In the genomic region with DNA sequence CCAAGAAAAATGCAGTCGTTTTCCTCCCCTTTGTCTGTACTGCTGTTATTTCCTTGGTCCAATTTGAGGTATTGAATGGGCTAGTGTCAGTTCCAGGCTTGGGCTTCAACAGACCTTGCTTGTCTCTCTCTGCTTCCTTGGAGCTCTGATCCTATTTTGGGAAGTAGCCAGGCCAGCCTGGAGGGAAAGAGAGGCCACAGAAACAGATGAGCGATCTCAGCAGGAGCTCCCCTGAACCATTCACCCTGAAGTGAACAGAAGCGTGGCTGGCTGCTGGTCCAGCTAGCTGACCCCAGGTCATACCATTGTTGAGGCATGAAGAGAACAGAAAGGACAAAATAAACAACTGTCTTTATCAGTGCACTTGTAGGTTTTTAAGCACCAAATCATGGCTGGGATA, we compare ENCODE assay signal across 11 mouse cellular contexts. TPM values are rescaled to one million over a fixed set of nuclear protein-coding genes. Genes with fewer than 3 reads are reported as not detected.
A peak's percentile ranks its signal among the peaks of the same experiment; 100 is the strongest.
DNase-seq lines count a peak whose midpoint lies in the region; ATAC-seq and TF ChIP-seq lines count a peak whose summit lies in the region.
"Had no signal": no experiment of that assay in that cellular context is flagged by ENCODE, and none has a peak within 500 bp of the region (broad histone marks: within the 10 kb centered on the region; RNA-seq: fewer than 3 reads in every experiment).

No protein-coding gene starts in this region.

- H3K4me2 ChIP-seq in midbrain, postnatal 0 days (ENCODE audit: low read depth, low read length, poor library complexity, severe bottlenecking) = no peak overlapping the region
- H3K4me2 ChIP-seq in midbrain, embryonic 15.5 days = no peak overlapping the region
- H3K4me2 ChIP-seq in kidney, embryonic 16.5 days (replicated peaks; ENCODE audit: low read depth, low read length) = no peak overlapping the region

- no peaks in the 10 kb centered on the region for H3K9me3 ChIP-seq in midbrain, postnatal 0 days (ENCODE audit: low read length)
- no peaks in the 10 kb centered on the region for H3K9me3 ChIP-seq in midbrain, embryonic 15.5 days
- H3K9me3 ChIP-seq in kidney, embryonic 16.5 days (ENCODE audit: low read length) = no peaks in the 10 kb centered on the region
- H3K9me3 ChIP-seq: megakaryocyte, embryonic 14.5 days had no signal

- peak; percentile 10 to 23 for DNase-seq in cerebellum, postnatal 25 days
- no peak for DNase-seq in cerebellum, adult 9-11 months
- DNase-seq in midbrain, postnatal 0 days (ENCODE audit: low spot score) = peak; percentile 42
- peak; percentile 77 for DNase-seq in retina, postnatal 1 day
- no peak for DNase-seq in adrenal gland, adult (ENCODE audit: inconsistent age in 2 of 2, low spot score in 1 of 2)
- no peak for DNase-seq in ovary, postnatal 36 days (ENCODE audit: low spot score)

- no peaks in the 10 kb centered on the region for H3K4me1 ChIP-seq in midbrain, postnatal 0 days (ENCODE audit: insufficient read depth, low read length)
- no peaks in the 10 kb centered on the region for H3K4me1 ChIP-seq in midbrain, embryonic 15.5 days
- peaks cover 35% of the 10 kb centered on the region for H3K4me1 ChIP-seq in kidney, embryonic 16.5 days (ENCODE audit: insufficient read depth, low read length)

- WGBS in midbrain, postnatal 0 days = 12% methylated on average over 3 of the region's 3 CpGs
- WGBS in midbrain, embryonic 15.5 days = 12% methylated on average over 3 of the region's 3 CpGs
- WGBS in kidney, embryonic 16.5 days = 9% methylated on average over 3 of the region's 3 CpGs

- H3K4me3 ChIP-seq in midbrain, postnatal 0 days (ENCODE audit: low read depth, low read length) = no peak overlapping the region
- H3K4me3 ChIP-seq in midbrain, embryonic 15.5 days = no peak overlapping the region
- H3K4me3 ChIP-seq in kidney, embryonic 16.5 days (ENCODE audit: low read length) = no peak overlapping the region
- H3K4me3 ChIP-seq: megakaryocyte, embryonic 14.5 days had no signal

- no peak overlapping the region for H3K9ac ChIP-seq in midbrain, postnatal 0 days (replicated peaks; ENCODE audit: low read length, poor library complexity, severe bottlenecking)
- H3K9ac ChIP-seq in midbrain, embryonic 15.5 days = no peak overlapping the region
- no peak overlapping the region for H3K9ac ChIP-seq in kidney, embryonic 16.5 days (replicated peaks; ENCODE audit: low read length)

- H3K27ac ChIP-seq in midbrain, postnatal 0 days (ENCODE audit: low read depth, low read length) = no peak overlapping the region
- H3K27ac ChIP-seq in midbrain, embryonic 15.5 days = no peak overlapping the region
- peak overlapping the region; percentile 43; the same call in 1 of the 2 replicates for H3K27ac ChIP-seq in kidney, embryonic 16.5 days (ENCODE audit: low read length)

- H3K36me3 ChIP-seq in midbrain, postnatal 0 days (ENCODE audit: insufficient read depth, low read length) = no peaks in the 10 kb centered on the region
- H3K36me3 ChIP-seq in midbrain, embryonic 15.5 days (replicated peaks) = no peaks in the 10 kb centered on the region
- H3K36me3 ChIP-seq in kidney, embryonic 16.5 days (ENCODE audit: insufficient read depth, low read length) = no peaks in the 10 kb centered on the region

- ATAC-seq in midbrain, postnatal 0 days (ENCODE audit: low FRiP score) = no peak
- ATAC-seq in midbrain, embryonic 15.5 days (replicated peaks) = no peak
- ATAC-seq in kidney, embryonic 16.5 days (ENCODE audit: low FRiP score, low TSS enrichment) = peak; percentile 37; the same call in 1 of the 2 replicates
- ATAC-seq: forebrain, embryonic 16.5 days; intestine, postnatal 0 days had no signal

- no peaks in the 10 kb centered on the region for H3K27me3 ChIP-seq in midbrain, postnatal 0 days (ENCODE audit: insufficient read depth, low read length)
- no peaks in the 10 kb centered on the region for H3K27me3 ChIP-seq in midbrain, embryonic 15.5 days (replicated peaks)
- H3K27me3 ChIP-seq in kidney, embryonic 16.5 days (ENCODE audit: insufficient read depth, low read length) = no peaks in the 10 kb centered on the region
- H3K27me3 ChIP-seq: megakaryocyte, embryonic 14.5 days had no signal

- no peak for TF ChIP-seq CTCF in midbrain, postnatal 0 days (IDR thresholded peaks at IDR 0.05)

RNA-seq across cellular contexts. Expression of gene Tes, which starts 12.8 kb away (rescaled TPM):
- total RNA-seq in midbrain, postnatal 0 days (2014; rRNA removed) = 22.1 and 24.2 TPM in 2 replicates
- polyA plus RNA-seq in midbrain, postnatal 0 days (2015; fragmentation: Nextera tagmentation; extraction: Ambion mirVana) = 11.9 and 12.1 TPM in 2 replicates
- 29.9 and 32.0 TPM in 2 replicates for polyA plus RNA-seq in midbrain, embryonic 15.5 days (2015; fragmentation: Nextera tagmentation; extraction: Ambion mirVana)
- 77.5 and 82.6 TPM in 2 replicates for polyA plus RNA-seq in kidney, embryonic 16.5 days (2015; fragmentation: Nextera tagmentation; extraction: Ambion mirVana)

Comparison
In these comparisons a context has a peak if more than half of its experiments do, and no peak if none do; other contexts are left out.
1. DNase-seq: peak in cerebellum, postnatal 25 days (2 of 2), midbrain, postnatal 0 days (single experiment) and retina, postnatal 1 day (single experiment); none in cerebellum, adult 9-11 months (single experiment), adrenal gland, adult (0 of 2) and ovary, postnatal 36 days (single experiment).